Mouse (Mus musculus) brain, embryonic 14.5 days (tissue): Measurements from ENCODE around the gene Cwc15.

ENCODE experiments used
- CTCF ChIP-seq: fragments of 200-500 bp; IDR thresholded peaks from 2 replicates; pipeline ENCODE4 v1.5.1; 2012; ENCODE audit warnings: inconsistent platforms, mild to moderate bottlenecking, moderate library complexity, borderline replicate concordance; ENCODE audit not compliant: insufficient read depth, insufficient read length; ENCODE audit errors: extremely low read depth
- POLR2A ChIP-seq: fragments of 200-500 bp; IDR thresholded peaks from 2 replicates; pipeline ENCODE4 v1.6.1; 2012; ENCODE audit warnings: mild to moderate bottlenecking, inconsistent platforms, borderline replicate concordance; ENCODE audit not compliant: poor library complexity, insufficient read depth, insufficient read length, severe bottlenecking; ENCODE audit errors: extremely low read depth

DNA sequence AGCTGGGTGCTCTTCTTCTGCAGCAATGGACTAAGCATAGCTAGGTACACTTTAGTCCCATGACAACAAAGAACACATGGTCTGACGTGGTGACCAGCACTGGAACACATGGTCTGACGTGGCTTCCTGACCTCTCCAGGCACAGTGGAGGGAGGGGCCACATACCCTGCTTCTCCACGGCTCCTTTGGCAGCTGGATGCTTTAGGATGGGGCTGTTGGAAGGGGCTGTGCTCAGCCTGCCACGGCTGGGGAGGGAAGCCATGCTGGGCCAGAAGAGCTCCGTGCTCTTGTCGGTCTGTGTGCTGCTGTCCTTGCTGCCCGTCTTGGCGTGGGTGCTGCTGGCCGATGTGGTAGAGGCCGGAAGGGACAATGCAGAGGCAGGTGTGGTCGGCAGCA lies 47.9 kb downstream of the Cwc15 start:
- TF ChIP-seq CTCF (no peak), POLR2A (no peak)
